Mouse (Mus musculus): ENCODE measurements around the gene Eef2.
A peak's percentile ranks its signal among the peaks of the same experiment; 100 is the strongest.
"Not testable (repeated sequence)": the region's sequence is repeated elsewhere in the genome, so short reads cannot be mapped to it uniquely, and the experiment has no call there.

Gene Eef2

DNA sequence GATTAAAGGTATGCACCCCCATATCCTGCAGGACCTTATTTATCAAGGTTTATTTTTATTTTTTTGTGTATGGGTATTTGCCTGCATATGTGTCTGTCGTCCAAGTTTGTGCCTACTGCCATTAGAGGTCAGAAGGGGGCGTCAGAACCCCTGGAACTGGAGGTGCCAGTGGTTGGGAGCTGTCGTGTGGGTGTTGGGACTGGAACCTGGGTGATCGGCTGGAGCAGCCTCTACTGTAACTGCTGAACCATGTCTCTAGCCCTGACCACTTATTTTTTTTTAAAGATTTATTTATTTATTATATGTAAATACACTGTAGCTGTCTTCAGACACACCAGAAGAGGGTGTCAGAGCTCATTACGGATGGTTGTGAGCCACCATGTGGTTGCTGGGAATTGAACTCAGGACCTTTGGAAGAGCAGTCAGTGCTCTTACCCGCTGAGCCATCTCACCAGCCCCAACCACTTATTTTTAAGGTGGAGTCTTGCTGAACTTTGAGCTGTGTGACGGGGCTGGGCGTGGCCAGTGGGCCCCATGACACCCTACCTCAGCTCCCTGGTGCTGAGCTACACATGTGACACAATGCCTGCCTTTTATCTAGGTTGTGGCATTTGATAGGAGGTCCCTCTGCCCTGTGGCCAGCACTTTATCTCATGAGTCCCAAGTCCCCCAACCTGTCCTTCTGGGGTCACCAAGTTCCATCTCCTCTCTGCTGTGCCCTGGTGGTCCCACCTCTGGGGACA is 26.7 kb downstream of the Eef2 start:
- no peak for DNase-seq

DNA sequence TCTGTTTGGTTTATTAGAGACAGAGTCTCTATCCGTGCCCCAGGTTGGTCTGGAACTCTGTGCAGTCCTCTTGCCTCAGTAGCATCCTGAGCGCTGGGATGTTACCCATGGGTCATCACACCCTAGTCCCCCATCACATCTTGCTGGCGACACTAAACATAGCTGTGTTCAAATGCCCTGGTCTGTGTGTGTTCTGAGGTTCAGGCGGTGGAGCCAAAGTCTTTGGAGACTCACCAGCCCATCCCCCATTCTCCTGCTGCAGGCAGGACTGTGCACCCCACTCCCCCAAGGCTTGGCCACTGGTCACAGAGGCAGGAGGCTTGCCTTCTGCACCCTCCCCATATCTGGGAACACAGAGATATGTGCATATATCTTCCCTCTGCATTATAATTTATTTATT is 27.7 kb downstream of the Eef2 start:
- no peak for DNase-seq

DNA sequence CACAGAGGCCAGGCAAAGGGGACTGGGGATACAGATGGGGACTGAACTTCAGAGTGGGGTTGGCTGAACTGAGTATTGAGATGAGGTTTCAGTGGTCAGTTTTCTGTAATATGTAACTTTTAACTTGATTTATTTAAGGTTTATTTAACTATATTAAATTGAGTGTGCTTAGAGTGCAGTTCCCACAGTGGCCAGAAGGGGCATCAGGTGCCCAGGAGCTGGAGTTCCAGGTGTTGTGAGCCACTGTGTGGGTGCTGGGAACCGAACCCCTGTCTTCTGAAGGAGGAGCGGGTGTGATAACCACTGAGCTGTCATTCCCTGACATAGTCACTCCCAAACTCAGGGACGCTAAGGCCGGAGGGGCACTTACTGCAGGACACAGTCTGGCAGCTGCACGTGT is 33.7 kb downstream of the Eef2 start:
- DNase-seq: no peak

DNA sequence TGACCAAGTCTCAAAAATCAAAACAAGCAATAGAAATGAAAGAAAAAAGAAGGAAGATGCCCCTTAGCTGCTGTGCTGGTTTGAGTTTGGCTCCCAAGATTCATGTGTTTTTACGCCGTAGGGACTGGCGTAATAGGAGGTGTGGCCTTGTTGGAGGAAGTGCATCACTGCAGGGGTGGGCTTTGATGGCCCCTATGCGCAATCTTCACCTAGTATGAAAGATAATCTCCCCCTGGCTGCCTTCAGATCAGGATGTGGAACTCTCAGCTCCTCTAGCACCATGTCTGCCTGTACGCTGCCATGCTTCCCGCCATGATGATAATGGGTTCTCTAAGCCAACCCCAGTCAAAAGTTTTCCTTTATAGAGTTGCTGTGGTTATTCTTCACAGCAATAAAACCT is 39.8 kb downstream of the Eef2 start:
- no peak for DNase-seq

DNA sequence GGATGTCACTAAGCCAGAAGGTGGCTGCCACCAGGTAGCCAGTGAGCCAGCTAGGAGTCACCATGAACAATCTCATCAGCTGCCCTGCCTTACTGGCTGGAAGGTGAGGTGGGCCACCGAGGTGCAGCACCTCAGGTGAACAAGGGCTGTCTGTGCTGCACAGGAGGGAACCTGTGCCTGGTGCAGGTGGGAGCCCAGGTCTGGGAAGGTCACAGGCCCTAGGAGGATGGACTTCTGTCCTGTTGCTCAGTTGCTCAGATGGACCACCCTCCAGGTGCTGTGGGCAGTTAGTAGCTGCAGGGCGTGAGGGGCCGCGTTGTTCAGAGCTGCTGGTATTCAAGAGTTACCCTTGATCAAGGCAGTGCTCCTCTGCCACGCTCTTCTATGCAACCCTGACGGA is 40.4 kb downstream of the Eef2 start:
- no peak for DNase-seq

DNA sequence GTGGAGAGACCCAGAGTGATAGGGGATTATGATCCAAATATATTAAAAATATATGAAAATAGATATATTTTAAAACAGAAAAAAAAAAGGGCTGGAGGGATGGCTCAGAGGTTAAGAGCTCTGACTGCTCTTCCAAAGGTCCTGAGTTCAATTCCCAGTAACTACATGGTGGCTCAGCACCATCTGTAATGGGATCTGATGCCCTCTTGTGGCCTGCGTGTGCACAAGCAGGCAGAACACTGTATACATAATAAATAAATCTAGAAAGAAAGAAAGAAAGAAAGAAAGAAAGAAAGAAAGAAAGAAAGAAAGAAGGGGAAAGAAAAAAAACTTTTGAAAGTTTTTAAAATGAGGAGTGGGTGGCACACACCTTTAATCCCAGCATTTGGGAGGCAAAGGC is 40.8 kb downstream of the Eef2 start:
- DNase-seq: not testable (repeated sequence)

DNA sequence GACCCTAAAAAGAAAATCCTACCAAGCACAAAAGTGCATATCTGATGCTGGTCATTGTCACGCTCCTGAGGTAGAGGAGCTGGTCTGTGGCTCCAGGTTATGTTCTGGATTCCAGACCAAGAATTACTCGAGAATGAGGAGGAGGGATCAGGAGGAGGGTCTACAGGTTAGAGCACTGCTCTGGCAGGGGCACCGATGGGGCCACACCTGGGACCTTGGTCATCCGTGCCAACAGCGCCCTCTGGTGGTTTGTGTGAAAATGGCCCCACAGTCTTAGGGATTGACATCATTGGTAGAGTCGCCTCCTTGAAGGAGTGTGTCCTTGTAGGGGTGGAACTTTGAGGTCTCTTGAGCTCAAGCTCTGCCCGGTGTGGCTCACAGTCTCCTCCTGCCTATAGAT is 41.5 kb downstream of the Eef2 start:
- peak; percentile 56 for DNase-seq

DNA sequence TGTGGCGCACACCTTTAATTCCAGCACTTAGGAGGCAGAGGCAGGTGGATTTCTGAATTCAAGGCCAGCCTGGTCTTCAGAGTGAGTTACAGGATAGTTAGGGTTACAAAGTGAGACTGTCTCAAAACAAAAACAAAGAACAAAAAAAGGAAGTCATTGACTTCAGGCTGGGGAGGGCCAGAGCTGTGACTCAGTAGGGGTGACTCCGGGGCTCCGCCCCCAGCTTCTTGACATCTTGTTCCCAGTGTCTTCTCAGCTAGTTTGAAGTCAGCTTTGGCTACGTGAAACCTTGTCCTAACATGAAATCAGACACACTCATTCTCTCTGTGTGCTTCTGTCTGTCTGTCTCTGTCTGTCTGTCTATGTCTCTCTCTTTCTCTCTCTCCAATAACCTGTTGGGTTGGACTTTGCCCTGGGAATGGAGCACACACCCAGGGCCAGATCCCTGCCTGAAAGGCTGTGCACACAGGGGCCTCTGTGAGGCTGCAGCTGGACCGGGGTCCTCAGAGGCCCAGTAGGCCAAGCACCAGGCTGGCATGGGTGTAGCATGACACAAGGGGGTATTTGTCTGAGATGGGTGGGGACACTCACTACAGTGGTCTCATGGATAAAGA is 45.1 kb downstream of the Eef2 start:
- DNase-seq: no peak

DNA sequence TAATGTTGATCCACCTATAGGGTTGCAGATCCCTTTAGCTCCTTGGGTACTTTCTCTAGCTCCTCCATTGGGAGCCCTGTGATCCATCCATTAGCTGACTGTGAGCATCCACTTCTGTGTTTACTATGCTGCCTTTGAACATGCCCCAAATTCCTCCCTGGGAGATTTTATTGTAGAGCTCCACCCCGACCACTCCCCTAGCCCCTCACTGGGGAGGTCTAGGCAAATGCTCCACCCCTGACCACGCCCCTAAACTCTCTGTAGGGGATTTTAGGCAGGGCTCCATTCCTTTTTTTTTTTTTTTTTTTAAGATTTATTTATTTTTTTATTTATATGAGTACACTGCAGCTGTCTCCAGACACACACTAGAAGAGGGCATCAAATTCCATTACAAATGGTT is 47.3 kb downstream of the Eef2 start:
- not testable (repeated sequence) for DNase-seq

DNA sequence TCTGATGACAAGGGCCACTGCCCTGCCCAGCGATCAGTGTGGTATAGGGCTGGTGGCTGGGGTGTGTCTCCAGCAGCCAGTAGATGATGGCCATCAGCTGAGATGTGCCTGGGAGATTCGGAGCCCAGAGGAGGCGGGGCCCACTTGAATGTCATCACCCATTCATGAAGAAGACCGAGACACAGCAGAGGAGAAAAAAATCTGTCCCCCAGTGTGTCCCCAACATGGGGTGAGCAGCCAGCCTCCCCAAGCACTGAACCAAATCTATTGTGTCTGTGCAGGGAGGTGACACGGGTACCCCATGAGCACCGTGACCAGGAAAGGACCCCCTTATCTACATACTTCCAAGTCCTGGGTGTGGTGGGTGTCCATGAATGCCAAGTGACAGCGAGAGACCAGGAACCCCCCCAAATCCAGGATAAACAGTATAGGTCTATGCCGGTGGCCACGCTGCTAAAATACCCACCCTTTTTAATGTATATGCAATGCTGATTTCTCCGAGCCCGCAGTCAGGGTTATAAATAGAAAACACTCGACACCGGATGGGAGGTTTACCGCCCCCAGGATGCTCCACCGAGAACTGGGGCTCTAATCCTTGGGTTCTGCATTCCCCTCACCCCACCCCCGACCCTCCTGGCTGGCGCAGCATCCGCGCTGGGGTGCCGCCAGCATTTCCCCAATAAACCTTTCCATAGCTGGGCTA is 53.5 kb downstream of the Eef2 start:
- DNase-seq: peak; percentile 70

DNA sequence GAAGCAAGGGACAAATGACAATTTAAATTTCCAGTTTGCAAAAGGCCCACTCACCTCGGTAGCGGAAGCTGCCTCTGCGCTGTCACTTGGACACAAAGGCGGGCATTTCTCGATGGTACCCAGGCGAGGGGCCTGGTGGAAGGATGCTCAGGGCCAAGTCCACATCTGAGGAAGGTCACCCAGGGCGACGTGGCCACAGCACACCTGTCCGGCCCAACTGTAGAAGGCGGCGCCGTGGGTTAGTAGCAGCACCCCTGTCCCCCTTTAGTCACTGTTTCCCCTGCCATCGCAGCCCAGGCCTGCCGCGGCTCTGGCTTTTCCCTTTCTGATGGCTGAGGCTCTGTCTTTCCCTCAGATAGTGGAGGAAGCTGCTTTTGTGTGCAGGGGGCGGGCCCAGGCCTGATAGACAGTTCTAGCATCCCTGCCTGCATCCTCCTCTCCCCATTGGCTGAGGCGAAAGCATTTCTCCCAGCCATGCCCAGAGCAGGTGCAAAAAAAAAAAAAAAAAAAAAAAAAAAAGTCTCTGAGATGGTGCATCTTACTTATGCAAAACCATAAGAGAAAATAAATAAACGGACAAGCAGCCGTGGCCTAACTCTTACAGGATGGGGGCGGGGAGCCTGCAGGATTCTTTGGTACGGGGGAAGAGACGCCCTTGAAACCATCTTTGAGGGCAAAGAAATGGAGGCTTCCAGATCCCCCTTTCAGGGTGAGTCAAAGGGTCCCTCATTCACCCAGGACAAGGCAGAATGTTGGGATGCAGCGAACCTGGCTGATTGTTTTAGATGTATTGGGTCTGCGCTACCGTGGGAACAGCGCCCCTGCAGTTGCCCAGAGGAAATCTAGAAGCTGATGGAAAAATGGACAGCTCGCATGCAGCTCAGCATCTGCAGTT is 54.3 kb downstream of the Eef2 start, which contains the start of gene Atcay:
TSS of gene Atcay (minus strand) at position 396 of the 895 bp plus-strand sequence.
- DNase-seq: peak; percentile 90

DNA sequence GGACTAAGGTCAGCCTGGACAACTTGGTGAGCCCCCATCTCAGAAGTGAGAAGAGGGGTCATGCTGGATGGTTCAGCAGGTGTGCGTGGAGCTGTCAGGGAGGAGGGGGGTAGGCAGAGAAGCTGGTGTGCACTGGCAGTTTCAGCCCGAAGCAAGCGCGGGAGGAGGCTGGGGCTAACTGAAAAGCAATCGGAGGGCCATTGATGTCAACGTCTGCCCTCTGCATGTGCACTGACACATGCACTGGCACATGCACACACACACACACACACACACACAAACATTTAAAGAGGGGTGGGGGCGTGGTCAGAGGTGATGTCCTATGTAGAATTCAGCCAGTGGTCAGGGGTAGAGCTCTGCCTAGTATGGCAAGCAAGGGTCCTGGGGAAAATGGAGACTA is 55.0 kb downstream of the Eef2 start:
- DNase-seq: peak; percentile 65
